Mouse (Mus musculus): ENCODE measurements around the gene Ugcg. TPM values are rescaled to one million over a fixed set of nuclear protein-coding genes. Genes with fewer than 3 reads are reported as not detected.

Gene Ugcg
- polyA plus RNA-seq, 1 experiment from 2014 or later = 9.7 TPM

DNA sequence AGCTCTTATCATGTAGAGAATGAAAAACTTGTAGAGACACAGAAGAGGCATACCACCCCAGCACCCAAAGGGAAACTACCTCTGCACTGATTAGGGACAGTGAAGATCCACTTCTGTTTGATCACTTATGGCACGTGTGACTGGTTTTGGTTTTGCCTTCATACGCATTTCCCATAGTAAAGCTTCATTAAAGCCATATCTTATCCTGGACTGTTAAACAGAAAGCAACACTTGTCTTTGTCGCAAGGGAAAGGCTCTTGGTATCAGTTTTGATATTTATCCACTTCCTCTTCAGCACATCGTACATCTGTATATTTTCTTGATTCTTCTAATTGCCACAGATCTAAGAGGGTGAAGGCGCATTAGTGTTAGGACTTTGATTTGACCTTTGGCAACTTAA lies 25.6 kb downstream of the Ugcg start:
- H3K4me3 ChIP-seq (ENCODE audit: low read length) = no peak overlapping the region
- H3K36me3 ChIP-seq (ENCODE audit: control insufficient read depth, insufficient read depth, low read length) = peaks cover 11% of the 10 kb centered on the region; the same call in 1 of the 2 replicates
- H3K27ac ChIP-seq (ENCODE audit: low read length) = no peak overlapping the region
- no peak overlapping the region for H3K4me2 ChIP-seq (ENCODE audit: low read depth, low read length)
- H3K27me3 ChIP-seq (ENCODE audit: control insufficient read depth, insufficient read depth, low read depth, low read length) = no peaks in the 10 kb centered on the region
- H3K9me3 ChIP-seq (ENCODE audit: control insufficient read depth, low read length) = no peaks in the 10 kb centered on the region
- ATAC-seq (ENCODE audit: low read depth) = no peak
- H3K4me1 ChIP-seq (replicated peaks; ENCODE audit: control insufficient read depth, insufficient read depth, low read length) = no peaks in the 10 kb centered on the region
- 84% methylated on average over 5 of the region's 5 CpGs for whole genome bisulfite sequencing
- no peak overlapping the region for H3K9ac ChIP-seq (ENCODE audit: low read length)

DNA sequence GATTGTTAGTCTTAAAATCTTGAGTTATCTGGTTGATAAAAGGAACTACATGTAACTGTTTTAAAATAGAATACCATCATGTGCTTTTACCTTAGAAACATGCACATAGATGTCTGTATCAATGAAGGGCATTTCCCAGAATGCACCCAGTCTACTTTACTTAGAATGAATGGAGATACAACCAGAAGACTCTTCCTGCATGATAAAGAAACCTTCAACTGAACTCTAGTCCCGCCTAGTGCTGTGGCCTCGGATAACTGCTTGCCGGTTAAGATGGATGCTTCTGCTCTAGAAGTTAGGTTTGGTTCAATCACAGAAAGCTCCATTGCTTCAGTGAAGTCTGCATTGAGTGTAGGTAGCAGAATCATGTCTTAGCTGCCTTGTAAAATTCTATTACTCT lies 26.5 kb downstream of the Ugcg start:
- 91% methylated on average over 3 of the region's 3 CpGs for WGBS
- no peak overlapping the region for H3K4me3 ChIP-seq (ENCODE audit: low read length)
- H3K9ac ChIP-seq (ENCODE audit: low read length) = no peak overlapping the region
- H3K27me3 ChIP-seq (ENCODE audit: control insufficient read depth, insufficient read depth, low read depth, low read length) = no peaks in the 10 kb centered on the region
- H3K4me2 ChIP-seq (ENCODE audit: low read depth, low read length) = no peak overlapping the region
- H3K9me3 ChIP-seq (ENCODE audit: control insufficient read depth, low read length) = no peaks in the 10 kb centered on the region
- no peak overlapping the region for H3K27ac ChIP-seq (ENCODE audit: low read length)
- no peaks in the 10 kb centered on the region for H3K4me1 ChIP-seq (replicated peaks; ENCODE audit: control insufficient read depth, insufficient read depth, low read length)
- no peak for ATAC-seq (ENCODE audit: low read depth)
- peaks cover 8% of the 10 kb centered on the region for H3K36me3 ChIP-seq (ENCODE audit: control insufficient read depth, insufficient read depth, low read length)

DNA sequence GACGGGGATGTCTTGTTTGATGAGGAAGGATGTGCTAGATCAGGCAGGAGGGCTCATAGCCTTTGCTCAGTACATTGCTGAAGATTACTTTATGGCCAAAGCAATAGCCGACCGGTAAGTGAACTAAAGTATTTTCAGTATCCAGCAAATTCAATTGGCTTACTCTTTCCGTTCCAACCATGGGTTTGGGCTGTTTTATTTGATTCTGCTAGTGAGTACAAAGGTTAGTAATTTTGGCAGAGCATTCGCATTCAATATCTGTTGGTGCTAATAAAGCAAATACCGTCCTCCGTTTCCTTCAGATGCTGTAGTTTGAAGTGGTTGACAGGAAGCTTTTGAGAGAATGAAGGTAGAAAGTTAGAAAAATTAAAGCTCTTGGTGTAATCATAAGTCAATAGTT lies 28.0 kb downstream of the Ugcg start:
- H3K27ac ChIP-seq (ENCODE audit: low read length) = no peak overlapping the region
- no peaks in the 10 kb centered on the region for H3K9me3 ChIP-seq (ENCODE audit: control insufficient read depth, low read length)
- no peak overlapping the region for H3K4me3 ChIP-seq (ENCODE audit: low read length)
- no peak for ATAC-seq (ENCODE audit: low read depth)
- H3K4me2 ChIP-seq (ENCODE audit: low read depth, low read length) = no peak overlapping the region
- peaks cover 8% of the 10 kb centered on the region for H3K36me3 ChIP-seq (ENCODE audit: control insufficient read depth, insufficient read depth, low read length)
- H3K4me1 ChIP-seq (replicated peaks; ENCODE audit: control insufficient read depth, insufficient read depth, low read length) = no peaks in the 10 kb centered on the region
- H3K27me3 ChIP-seq (ENCODE audit: control insufficient read depth, insufficient read depth, low read depth, low read length) = no peaks in the 10 kb centered on the region
- H3K9ac ChIP-seq (ENCODE audit: low read length) = no peak overlapping the region
- 86% methylated on average over 7 of the region's 7 CpGs for WGBS

DNA sequence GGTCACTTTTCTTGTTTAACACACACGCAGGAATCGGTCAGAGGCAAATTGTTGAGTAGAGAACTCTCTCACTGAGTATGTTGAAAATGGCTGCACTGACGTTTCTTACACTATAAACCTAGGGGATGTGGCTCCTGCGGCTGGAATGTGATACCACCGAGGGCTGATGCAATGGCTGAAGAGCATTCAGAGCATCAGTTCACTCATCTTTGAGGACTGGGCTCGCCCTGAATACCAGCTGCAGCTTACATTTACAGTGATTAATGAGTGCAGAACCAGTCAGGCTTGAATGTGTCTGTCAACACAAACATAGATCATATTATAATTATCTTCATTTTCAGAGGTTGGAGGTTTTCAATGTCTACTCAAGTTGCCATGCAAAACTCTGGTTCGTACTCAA lies 29.1 kb downstream of the Ugcg start:
- Histone ChIP-seq H3K9me3 (ENCODE audit: control insufficient read depth, low read length) (no peaks in the 10 kb centered on the region), H3K27me3 (ENCODE audit: control insufficient read depth, insufficient read depth, low read depth, low read length) (no peaks in the 10 kb centered on the region), H3K36me3 (ENCODE audit: control insufficient read depth, insufficient read depth, low read length) (peaks cover 8% of the 10 kb centered on the region), H3K4me2 (ENCODE audit: low read depth, low read length) (no peak overlapping the region), H3K9ac (ENCODE audit: low read length) (no peak overlapping the region), H3K27ac (ENCODE audit: low read length) (no peak overlapping the region), H3K4me1 (replicated peaks; ENCODE audit: control insufficient read depth, insufficient read depth, low read length) (no peaks in the 10 kb centered on the region), H3K4me3 (ENCODE audit: low read length) (no peak overlapping the region)
- 71% methylated on average over 7 of the region's 7 CpGs for WGBS
- ATAC-seq (ENCODE audit: low read depth) = no peak

DNA sequence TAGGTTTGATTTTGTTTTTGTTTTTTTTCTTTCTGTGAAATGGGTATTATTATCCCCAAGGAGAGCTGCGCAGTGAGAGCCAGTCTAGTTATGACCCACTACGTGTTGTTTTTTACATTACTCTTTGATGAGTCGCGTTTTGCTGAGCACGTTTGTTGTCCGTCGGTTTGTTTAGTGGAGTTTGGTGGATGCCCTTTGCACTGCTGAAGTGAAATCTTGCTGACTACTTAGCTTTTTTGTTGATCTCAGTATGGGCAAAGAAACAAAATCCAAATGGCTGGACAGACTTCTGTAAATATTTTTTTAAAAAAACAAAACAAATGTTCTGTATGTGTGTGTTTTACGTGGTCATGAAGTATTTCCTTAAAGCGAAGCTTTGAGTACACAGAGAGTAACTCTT lies 33.2 kb downstream of the Ugcg start:
- Histone ChIP-seq H3K4me2 (ENCODE audit: low read depth, low read length) (no peak overlapping the region), H3K4me3 (ENCODE audit: low read length) (no peak overlapping the region), H3K36me3 (ENCODE audit: control insufficient read depth, insufficient read depth, low read length) (peaks cover 11% of the 10 kb centered on the region), H3K9me3 (ENCODE audit: control insufficient read depth, low read length) (no peaks in the 10 kb centered on the region), H3K9ac (ENCODE audit: low read length) (no peak overlapping the region), H3K27ac (ENCODE audit: low read length) (no peak overlapping the region), H3K27me3 (ENCODE audit: control insufficient read depth, insufficient read depth, low read depth, low read length) (no peaks in the 10 kb centered on the region), H3K4me1 (replicated peaks; ENCODE audit: control insufficient read depth, insufficient read depth, low read length) (no peaks in the 10 kb centered on the region)
- WGBS = 68% methylated on average over 9 of the region's 9 CpGs
- ATAC-seq (ENCODE audit: low read depth) = 0 out of 2 replicates have a peak, but pooled peaks have one; percentile 12

DNA sequence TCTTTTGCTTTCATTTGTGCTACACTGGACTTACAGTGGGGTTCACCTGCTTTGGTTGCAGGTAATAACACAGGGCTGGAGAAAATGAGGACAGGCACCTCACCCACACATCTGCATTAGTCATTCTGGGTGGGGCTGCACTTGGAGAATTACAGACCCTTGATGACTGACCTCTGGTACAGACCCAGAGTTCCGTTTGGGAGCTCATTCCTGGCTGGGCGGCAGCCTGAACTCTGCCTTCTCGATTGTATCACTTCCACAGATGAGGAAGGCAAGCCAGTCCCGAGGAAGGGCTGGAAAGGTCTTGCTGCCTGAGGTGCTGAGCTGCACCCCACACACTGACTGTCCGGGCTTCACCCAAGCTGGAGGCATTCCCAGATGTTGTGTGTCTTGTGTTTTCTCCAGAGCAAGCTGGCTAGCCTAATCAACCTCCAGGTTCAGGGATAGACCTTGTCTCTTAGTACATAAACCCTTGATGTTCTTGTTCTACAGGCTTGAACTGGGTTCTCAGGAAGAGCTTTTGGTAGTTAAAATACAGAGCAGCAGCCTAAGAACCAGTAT lies 34.1 kb downstream of the Ugcg start:
- Histone ChIP-seq H3K27ac (ENCODE audit: low read length) (no peak overlapping the region; the same call in 1 of the 2 replicates), H3K36me3 (ENCODE audit: control insufficient read depth, insufficient read depth, low read length) (peaks cover 7% of the 10 kb centered on the region), H3K4me2 (ENCODE audit: low read depth, low read length) (no peak overlapping the region), H3K27me3 (ENCODE audit: control insufficient read depth, insufficient read depth, low read depth, low read length) (no peaks in the 10 kb centered on the region), H3K9me3 (ENCODE audit: control insufficient read depth, low read length) (no peaks in the 10 kb centered on the region), H3K4me1 (replicated peaks; ENCODE audit: control insufficient read depth, insufficient read depth, low read length) (no peaks in the 10 kb centered on the region), H3K9ac (ENCODE audit: low read length) (no peak overlapping the region), H3K4me3 (ENCODE audit: low read length) (no peak overlapping the region)
- ATAC-seq (ENCODE audit: low read depth) = no peak
- WGBS = 83% methylated on average over 5 of the region's 5 CpGs

DNA sequence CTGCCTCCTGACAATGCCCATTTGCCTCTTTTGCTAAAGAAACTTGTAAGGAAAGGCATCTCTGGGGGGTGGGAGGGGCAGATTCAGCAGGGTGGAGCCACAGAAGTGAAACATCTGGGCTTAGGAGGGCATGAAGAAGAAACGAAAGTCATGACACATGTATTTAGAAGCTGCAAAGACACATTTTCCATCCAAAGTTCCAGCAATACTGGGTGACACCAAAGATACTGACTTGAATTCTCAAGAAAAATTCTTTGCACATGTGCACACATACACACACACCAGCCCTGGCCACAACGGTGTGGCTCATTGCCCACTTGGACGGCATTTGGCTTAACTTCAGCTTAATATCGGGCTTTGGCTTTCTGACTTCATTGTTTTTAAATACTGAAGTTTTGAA lies 35.8 kb downstream of the Ugcg start:
- no peaks in the 10 kb centered on the region for H3K9me3 ChIP-seq (ENCODE audit: control insufficient read depth, low read length)
- H3K4me1 ChIP-seq (replicated peaks; ENCODE audit: control insufficient read depth, insufficient read depth, low read length) = no peaks in the 10 kb centered on the region
- no peak overlapping the region for H3K27ac ChIP-seq (ENCODE audit: low read length)
- no peak for ATAC-seq (ENCODE audit: low read depth)
- no peaks in the 10 kb centered on the region for H3K27me3 ChIP-seq (ENCODE audit: control insufficient read depth, insufficient read depth, low read depth, low read length)
- H3K4me2 ChIP-seq (ENCODE audit: low read depth, low read length) = no peak overlapping the region
- no peak overlapping the region for H3K4me3 ChIP-seq (ENCODE audit: low read length)
- H3K9ac ChIP-seq (ENCODE audit: low read length) = no peak overlapping the region
- 81% methylated on average over 4 of the region's 4 CpGs for WGBS
- H3K36me3 ChIP-seq (ENCODE audit: control insufficient read depth, insufficient read depth, low read length) = peaks cover 5% of the 10 kb centered on the region; the same call in 1 of the 2 replicates

DNA sequence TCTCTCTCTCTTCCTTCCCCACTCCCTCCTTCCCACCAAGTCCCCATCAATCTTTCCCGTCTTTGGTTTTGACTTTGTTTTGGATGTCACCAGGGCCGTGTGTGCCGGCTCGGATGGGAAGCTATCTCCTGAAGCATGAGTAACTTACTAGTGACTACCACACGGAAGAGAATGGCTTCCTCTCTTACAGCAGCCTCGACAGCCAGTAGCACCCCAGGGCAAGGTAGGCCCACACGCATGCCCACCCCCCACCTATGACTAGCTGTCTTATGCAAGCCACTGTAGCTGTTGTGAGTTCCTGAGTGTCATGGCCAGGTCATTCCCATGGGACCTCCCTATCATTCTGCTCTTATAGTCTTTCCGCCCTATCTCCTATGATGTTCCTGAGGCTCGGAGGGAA lies 38.0 kb downstream of the Ugcg start:
- H3K27ac ChIP-seq (ENCODE audit: low read length) = no peak overlapping the region
- H3K27me3 ChIP-seq (ENCODE audit: control insufficient read depth, insufficient read depth, low read depth, low read length) = no peaks in the 10 kb centered on the region
- H3K36me3 ChIP-seq (ENCODE audit: control insufficient read depth, insufficient read depth, low read length) = peaks cover 5% of the 10 kb centered on the region; the same call in 1 of the 2 replicates
- H3K9me3 ChIP-seq (ENCODE audit: control insufficient read depth, low read length) = no peaks in the 10 kb centered on the region
- H3K4me2 ChIP-seq (ENCODE audit: low read depth, low read length) = no peak overlapping the region
- no peak overlapping the region for H3K4me3 ChIP-seq (ENCODE audit: low read length)
- H3K9ac ChIP-seq (ENCODE audit: low read length) = no peak overlapping the region
- no peak for ATAC-seq (ENCODE audit: low read depth)
- peaks cover 3% of the 10 kb centered on the region for H3K4me1 ChIP-seq (replicated peaks; ENCODE audit: control insufficient read depth, insufficient read depth, low read length)
- 65% methylated on average over 9 of the region's 9 CpGs for WGBS

DNA sequence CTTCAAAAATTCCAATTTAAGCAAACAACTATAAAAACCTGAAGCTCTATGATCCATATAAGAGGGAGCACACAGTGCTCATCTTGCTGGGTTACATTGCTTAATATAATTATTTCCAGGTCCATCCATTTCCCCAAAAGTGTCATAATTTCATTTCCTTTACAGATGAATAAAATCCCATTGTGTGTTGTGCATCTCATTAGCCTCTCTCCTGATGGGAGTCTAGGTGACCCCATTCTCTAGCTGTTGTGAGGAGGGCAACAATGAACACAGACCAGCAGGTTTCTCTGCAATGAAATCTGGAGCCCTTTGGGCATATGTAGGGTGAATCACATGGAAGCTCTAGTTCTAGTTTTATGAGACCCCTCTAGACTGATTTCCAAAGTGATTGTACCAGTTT lies 39.9 kb downstream of the Ugcg start:
- H3K27me3 ChIP-seq (ENCODE audit: control insufficient read depth, insufficient read depth, low read depth, low read length) = no peaks in the 10 kb centered on the region
- H3K4me3 ChIP-seq (ENCODE audit: low read length) = no peak overlapping the region
- H3K9me3 ChIP-seq (ENCODE audit: control insufficient read depth, low read length) = no peaks in the 10 kb centered on the region
- peaks cover 3% of the 10 kb centered on the region for H3K4me1 ChIP-seq (replicated peaks; ENCODE audit: control insufficient read depth, insufficient read depth, low read length)
- H3K27ac ChIP-seq (ENCODE audit: low read length) = no peak overlapping the region
- H3K9ac ChIP-seq (ENCODE audit: low read length) = no peak overlapping the region
- H3K36me3 ChIP-seq (ENCODE audit: control insufficient read depth, insufficient read depth, low read length) = peaks cover 2% of the 10 kb centered on the region; the same call in 1 of the 2 replicates
- no peak overlapping the region for H3K4me2 ChIP-seq (ENCODE audit: low read depth, low read length)
- no peak for ATAC-seq (ENCODE audit: low read depth)
